Mouse (Mus musculus): ENCODE results near the gene Ung. TPM values are rescaled to one million over a fixed set of nuclear protein-coding genes. Genes with fewer than 3 reads are reported as not detected.

Gene Ung
- total and polyA plus RNA-seq, 3 experiments, result 13.9 to 89.3 (median 17.6) TPM

DNA sequence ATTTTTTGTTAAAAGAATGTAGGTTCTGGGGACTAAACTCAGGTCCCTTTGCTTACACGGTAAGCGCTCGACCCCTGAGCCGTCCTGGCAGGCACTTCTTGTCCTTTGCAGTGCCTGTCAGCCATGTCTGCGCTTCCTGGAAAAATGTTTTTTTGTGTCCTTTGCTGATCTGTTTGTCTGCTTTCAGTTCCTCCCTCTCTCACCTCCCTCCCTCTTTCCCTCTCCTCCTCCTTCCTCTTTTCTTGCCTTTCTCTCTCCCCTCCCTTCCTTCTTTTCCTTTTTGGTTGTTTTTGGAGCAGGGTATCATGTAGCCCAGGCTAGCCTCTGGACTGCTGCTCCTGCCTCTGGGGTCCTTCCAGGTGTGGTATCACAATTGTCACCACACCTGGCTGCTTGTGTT, 15.2 kb upstream of the Ung start:
- Histone ChIP-seq H3K4me1 (ENCODE audit: insufficient read depth, low read depth, low read length) (no peaks in the 10 kb centered on the region; the same call in 1 of the 2 replicates), H3K36me3 (replicated peaks) (peaks cover 97% of the 10 kb centered on the region), H3K27me3 (ENCODE audit: insufficient read depth, low read length) (no peaks in the 10 kb centered on the region), H3K4me3 (ENCODE audit: low read depth, low read length) (no peak overlapping the region), H3K9me3 (replicated peaks) (no peaks in the 10 kb centered on the region)
- DNase-seq (ENCODE audit: low spot score), result no peak
- no peak for TF ChIP-seq CTCF (IDR thresholded peaks at IDR 0.05; ENCODE audit: low read depth, low read length)
- TF ChIP-seq GATA2 (IDR thresholded peaks at IDR 0.05; ENCODE audit: borderline replicate concordance, low read depth, low read length), result no peak
- TF ChIP-seq TAL1 (conservative IDR thresholded peaks at IDR 0.05; ENCODE audit: low read depth, low read length), result no peak
- no peak for TF ChIP-seq GATA1 (IDR thresholded peaks at IDR 0.05; ENCODE audit: borderline replicate concordance, low read length)
- TF ChIP-seq POLR2AphosphoS5 (IDR thresholded peaks at IDR 0.05; ENCODE audit: insufficient replicate concordance, low read depth, low read length), result no peak
- ATAC-seq (ENCODE audit: extremely low read depth, insufficient number of reproducible peaks, low FRiP score, poor library complexity, severe bottlenecking), result no peak

DNA sequence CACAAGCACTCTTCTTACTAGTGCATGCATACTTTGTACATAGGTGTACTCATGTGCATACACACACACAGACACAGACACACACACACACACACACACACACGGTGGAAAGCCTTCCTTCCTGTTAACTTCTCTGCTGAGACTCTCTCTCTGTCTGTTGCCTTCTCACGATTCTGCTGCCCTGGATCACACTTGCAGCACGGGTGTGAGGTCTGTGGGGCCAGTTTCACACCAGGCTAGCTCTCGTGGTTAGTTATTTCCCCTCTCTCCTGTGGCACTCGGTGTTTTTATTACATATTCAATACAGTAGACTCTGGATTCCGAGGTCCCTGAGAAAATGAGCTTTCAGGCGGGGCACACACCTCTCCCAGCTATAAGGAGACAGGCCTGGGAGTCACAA, 13.6 kb upstream of the Ung start:
- no peak for ATAC-seq (ENCODE audit: extremely low read depth, insufficient number of reproducible peaks, low FRiP score, poor library complexity, severe bottlenecking)
- TF ChIP-seq POLR2AphosphoS5 (IDR thresholded peaks at IDR 0.05; ENCODE audit: insufficient replicate concordance, low read depth, low read length), result no peak
- no peak for TF ChIP-seq TAL1 (conservative IDR thresholded peaks at IDR 0.05; ENCODE audit: low read depth, low read length)
- TF ChIP-seq GATA2 (IDR thresholded peaks at IDR 0.05; ENCODE audit: borderline replicate concordance, low read depth, low read length), result no peak
- no peak for TF ChIP-seq CTCF (IDR thresholded peaks at IDR 0.05; ENCODE audit: low read depth, low read length)
- TF ChIP-seq GATA1 (IDR thresholded peaks at IDR 0.05; ENCODE audit: borderline replicate concordance, low read length), result no peak
- Histone ChIP-seq H3K4me3 (ENCODE audit: low read depth, low read length) (no peak overlapping the region), H3K9me3 (replicated peaks) (no peaks in the 10 kb centered on the region), H3K36me3 (replicated peaks) (peaks cover 97% of the 10 kb centered on the region), H3K27me3 (ENCODE audit: insufficient read depth, low read length) (no peaks in the 10 kb centered on the region), H3K4me1 (ENCODE audit: insufficient read depth, low read depth, low read length) (peaks cover 3% of the 10 kb centered on the region; the same call in 1 of the 2 replicates)
- DNase-seq (ENCODE audit: low spot score), result no peak

DNA sequence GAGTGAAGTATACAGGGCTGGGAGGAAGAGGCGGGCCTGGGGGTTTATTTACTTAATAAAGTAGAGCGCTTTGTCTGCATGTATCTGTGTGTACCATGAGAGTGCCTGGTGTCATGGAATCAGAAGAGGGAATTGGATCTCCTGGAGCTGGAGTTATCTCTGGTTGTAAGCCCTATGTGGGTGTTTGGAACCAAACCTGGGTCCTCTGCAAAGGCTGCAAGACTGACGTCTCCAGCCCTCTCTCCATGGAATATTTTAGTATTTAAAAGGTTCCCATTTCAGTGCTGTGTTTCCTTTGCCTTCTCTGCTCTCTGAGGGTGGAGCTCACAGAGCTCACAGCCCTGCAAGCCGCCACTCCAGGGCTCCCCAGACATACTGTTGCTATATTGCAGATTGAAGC, 10.4 kb upstream of the Ung start:
- ATAC-seq (ENCODE audit: extremely low read depth, insufficient number of reproducible peaks, low FRiP score, poor library complexity, severe bottlenecking) (no peak), DNase-seq (ENCODE audit: low spot score) (no peak)
- Histone ChIP-seq H3K9me3 (replicated peaks) (no peaks in the 10 kb centered on the region), H3K4me3 (ENCODE audit: low read depth, low read length) (no peak overlapping the region), H3K36me3 (replicated peaks) (peaks cover 97% of the 10 kb centered on the region), H3K27me3 (ENCODE audit: insufficient read depth, low read length) (no peaks in the 10 kb centered on the region), H3K4me1 (ENCODE audit: insufficient read depth, low read depth, low read length) (peaks cover 8% of the 10 kb centered on the region)
- TF ChIP-seq GATA1 (IDR thresholded peaks at IDR 0.05; ENCODE audit: borderline replicate concordance, low read length), result no peak
- TF ChIP-seq GATA2 (IDR thresholded peaks at IDR 0.05; ENCODE audit: borderline replicate concordance, low read depth, low read length), result no peak
- no peak for TF ChIP-seq POLR2AphosphoS5 (IDR thresholded peaks at IDR 0.05; ENCODE audit: insufficient replicate concordance, low read depth, low read length)
- no peak for TF ChIP-seq CTCF (IDR thresholded peaks at IDR 0.05; ENCODE audit: low read depth, low read length)
- TF ChIP-seq TAL1 (conservative IDR thresholded peaks at IDR 0.05; ENCODE audit: low read depth, low read length), result no peak

DNA sequence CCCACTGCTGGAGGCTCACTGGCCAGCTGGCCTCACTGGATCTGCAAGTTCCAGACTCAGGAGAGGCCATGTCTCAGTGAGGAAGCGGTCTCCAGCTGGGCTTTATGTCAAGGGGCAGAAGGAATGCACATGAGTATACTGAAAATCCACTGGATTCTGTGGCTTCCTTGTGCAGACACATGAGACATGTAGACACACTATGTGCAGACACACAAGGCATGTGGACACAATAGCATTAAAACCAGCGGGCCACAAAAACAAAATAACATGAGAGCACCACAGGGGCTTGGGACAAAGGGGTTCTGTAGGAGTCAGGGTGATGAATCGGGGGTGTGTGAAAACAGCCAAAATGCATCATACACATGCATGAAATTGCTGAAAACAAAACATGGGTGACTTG, 4.2 kb upstream of the Ung start:
- TF ChIP-seq CTCF (IDR thresholded peaks at IDR 0.05; ENCODE audit: low read depth, low read length), result no peak
- TF ChIP-seq POLR2AphosphoS5 (IDR thresholded peaks at IDR 0.05; ENCODE audit: insufficient replicate concordance, low read depth, low read length), result no peak
- no peak for TF ChIP-seq GATA2 (IDR thresholded peaks at IDR 0.05; ENCODE audit: borderline replicate concordance, low read depth, low read length)
- no peak for TF ChIP-seq GATA1 (IDR thresholded peaks at IDR 0.05; ENCODE audit: borderline replicate concordance, low read length)
- no peak for TF ChIP-seq TAL1 (conservative IDR thresholded peaks at IDR 0.05; ENCODE audit: low read depth, low read length)
- Histone ChIP-seq H3K36me3 (replicated peaks) (peaks cover 64% of the 10 kb centered on the region), H3K4me1 (ENCODE audit: insufficient read depth, low read depth, low read length) (peaks cover 43% of the 10 kb centered on the region), H3K4me3 (ENCODE audit: low read depth, low read length) (no peak overlapping the region), H3K27me3 (ENCODE audit: insufficient read depth, low read length) (no peaks in the 10 kb centered on the region), H3K9me3 (replicated peaks) (no peaks in the 10 kb centered on the region)
- ATAC-seq (ENCODE audit: extremely low read depth, insufficient number of reproducible peaks, low FRiP score, poor library complexity, severe bottlenecking) (no peak), DNase-seq (ENCODE audit: low spot score) (no peak)

DNA sequence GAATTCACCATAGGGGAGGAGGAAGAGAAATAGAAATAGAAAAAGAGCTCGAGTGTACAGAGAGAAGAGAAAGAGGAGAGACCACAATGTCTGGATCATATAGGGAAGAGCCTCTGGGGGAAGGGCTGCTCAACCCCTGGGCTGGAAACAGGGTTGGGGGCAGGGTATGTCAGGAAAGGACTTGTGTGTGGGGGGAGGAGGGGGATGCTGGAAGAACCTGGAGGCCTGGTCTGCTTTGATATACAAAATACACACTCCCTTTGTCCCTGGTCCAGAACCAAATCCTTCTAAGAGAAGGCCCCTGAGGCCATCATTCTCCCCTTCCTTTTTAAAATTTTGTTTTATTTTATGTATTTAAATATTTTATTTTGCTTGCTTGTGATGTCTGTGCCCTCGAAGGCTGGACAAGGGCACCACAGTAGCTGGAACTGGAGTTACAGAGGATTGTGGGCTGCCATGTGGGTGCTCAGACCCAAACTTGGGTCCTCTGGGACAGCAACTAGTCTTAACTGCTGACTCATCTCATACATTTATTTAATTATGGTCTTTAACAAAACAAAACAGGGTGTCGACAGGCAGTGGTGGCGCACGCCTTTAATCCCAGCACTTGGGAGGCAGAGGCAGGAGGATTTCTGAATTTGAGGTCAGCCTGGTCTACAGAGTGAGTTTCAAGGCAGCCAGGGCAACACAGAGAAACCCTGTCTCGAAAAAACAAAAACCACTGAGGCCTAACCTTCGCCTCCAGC, 3.5 kb upstream of the Ung start:
- H3K9me3 ChIP-seq (replicated peaks), result no peaks in the 10 kb centered on the region
- ATAC-seq (ENCODE audit: extremely low read depth, insufficient number of reproducible peaks, low FRiP score, poor library complexity, severe bottlenecking) (no peak), DNase-seq (ENCODE audit: low spot score) (no peak)
- no peaks in the 10 kb centered on the region for H3K27me3 ChIP-seq (ENCODE audit: insufficient read depth, low read length)
- TF ChIP-seq GATA2 (IDR thresholded peaks at IDR 0.05; ENCODE audit: borderline replicate concordance, low read depth, low read length) (no peak), TAL1 (conservative IDR thresholded peaks at IDR 0.05; ENCODE audit: low read depth, low read length) (no peak)
- H3K4me1 ChIP-seq (ENCODE audit: insufficient read depth, low read depth, low read length), result peaks cover 50% of the 10 kb centered on the region
- H3K4me3 ChIP-seq (ENCODE audit: low read depth, low read length), result no peak overlapping the region; the same call in 1 of the 2 replicates
- H3K36me3 ChIP-seq (replicated peaks), result peaks cover 58% of the 10 kb centered on the region

DNA sequence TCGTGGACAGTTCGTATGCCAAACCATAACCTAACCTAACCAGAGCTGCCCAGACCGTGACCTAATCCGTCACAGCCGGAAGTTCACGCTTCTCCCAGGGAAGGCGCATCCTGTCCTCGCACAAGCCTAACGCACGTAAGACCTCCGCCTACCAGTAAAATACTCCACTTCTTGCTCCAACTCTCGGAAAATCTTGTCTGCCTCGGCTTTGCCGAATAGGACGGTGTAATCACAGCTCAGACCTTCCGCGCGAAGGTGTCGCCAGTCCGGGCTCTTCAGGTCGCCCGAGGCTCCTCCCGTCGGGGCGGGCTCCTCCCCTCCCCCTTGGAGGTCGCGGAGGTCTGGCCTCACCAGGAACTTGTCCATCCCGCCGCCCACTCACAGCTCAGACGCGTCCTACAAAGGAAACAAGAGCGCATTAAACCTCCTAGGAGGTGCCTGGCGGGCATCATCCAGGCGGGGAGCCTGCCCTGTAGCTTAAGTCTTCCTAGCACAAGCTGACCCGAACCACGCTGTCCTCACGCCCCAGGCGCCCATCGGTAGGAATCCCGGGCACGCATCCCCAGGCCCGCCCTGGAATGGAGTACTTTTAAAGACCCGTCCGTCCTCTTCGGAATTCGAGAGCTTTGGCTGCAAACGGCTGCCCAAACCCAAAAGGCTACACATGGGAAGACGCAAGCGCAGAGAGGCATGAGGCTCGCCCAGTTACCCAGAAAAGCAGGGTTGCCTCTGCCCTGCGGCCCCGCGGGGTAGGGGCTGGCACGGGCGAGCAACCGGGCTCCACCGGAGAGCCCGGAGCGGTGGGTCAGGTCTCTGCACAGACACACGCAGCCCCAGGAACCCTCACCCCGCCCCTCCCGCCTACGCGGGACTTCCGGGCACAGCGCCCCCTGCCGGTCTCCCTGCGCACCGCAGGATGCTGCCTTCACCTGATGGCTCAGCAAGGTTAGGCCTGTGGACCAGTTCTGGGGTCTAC, 2.5 kb upstream of the Ung start, which contains the start of gene Alkbh2:
Gene Alkbh2, minus strand, starts transcription at position 845 of the 976 bp plus-strand sequence.
- TF ChIP-seq CTCF (IDR thresholded peaks at IDR 0.05; ENCODE audit: low read depth, low read length) (peak; percentile 98), TAL1 (conservative IDR thresholded peaks at IDR 0.05; ENCODE audit: low read depth, low read length) (no peak)
- ATAC-seq (ENCODE audit: extremely low read depth, insufficient number of reproducible peaks, low FRiP score, poor library complexity, severe bottlenecking), result no peak
- peak; percentile 84 for DNase-seq (ENCODE audit: low spot score)
- H3K4me1 ChIP-seq (ENCODE audit: insufficient read depth, low read depth, low read length), result peaks cover 56% of the 10 kb centered on the region
- H3K36me3 ChIP-seq (replicated peaks), result peaks cover 55% of the 10 kb centered on the region
- H3K4me3 ChIP-seq (ENCODE audit: low read depth, low read length), result peak within 1 kb of the TSS; percentile 77
- no peaks in the 10 kb centered on the region for H3K9me3 ChIP-seq (replicated peaks)
- no peaks in the 10 kb centered on the region for H3K27me3 ChIP-seq (ENCODE audit: insufficient read depth, low read length)
